Mouse (Mus musculus): ENCODE measurements around the gene Apc2.

DNA sequence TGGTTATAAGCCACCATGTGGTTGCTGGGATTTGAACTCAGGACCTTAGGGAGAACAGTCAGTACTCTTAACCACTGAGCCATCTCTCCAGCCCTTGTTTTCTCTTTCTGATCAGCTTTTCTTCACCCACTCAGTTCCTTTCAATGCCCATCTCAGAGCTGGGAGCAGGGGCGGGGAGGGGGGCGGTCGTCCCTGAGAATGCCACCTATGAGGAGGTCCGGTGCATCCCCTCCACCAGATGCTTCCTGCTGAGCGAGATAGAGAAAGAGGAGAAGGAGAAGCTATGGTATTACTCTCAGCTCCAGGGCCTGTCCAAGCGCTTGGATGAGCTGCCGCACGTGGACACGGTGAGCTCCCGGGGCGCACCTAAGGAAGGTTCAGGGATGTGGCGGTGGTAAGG, 8.7 kb downstream of the Apc2 start:
- TF ChIP-seq CTCF (IDR thresholded peaks at IDR 0.05), result no peak
- no peak for TF ChIP-seq POLR2A (IDR thresholded peaks at IDR 0.05; ENCODE audit: insufficient read depth, low read depth, low read length)
